Mouse (Mus musculus) left cerebral cortex, postnatal 4 days (tissue): Measurements from ENCODE around the gene Gm49630. TPM values are rescaled to one million over a fixed set of nuclear protein-coding genes. Genes with fewer than 3 reads are reported as not detected.
"Not testable (repeated sequence)": the region's sequence is repeated elsewhere in the genome, so short reads cannot be mapped to it uniquely, and the experiment has no call there.

Experiments
- DNase-seq: peaks from one replicate; pipeline ENCODE4 v3.0.0-alpha.2; 2022
- intact Hi-C: fragments of 180-260 bp; cut with DNase I; formaldehyde crosslinking; loops from one replicate; pipeline ENCODE4 v1.15.1; 2025
- total RNA-seq, 2 experiments: library from RNA; stranded (reverse); gene quantifications; 2 replicates each; pipeline ENCODE4 v1.2.3; 2021

Gm49630 gene
- not detected for total RNA-seq

- intact Hi-C loops, DNase-seq: not testable (repeated sequence)
Measured at GRCm38 (mm10) chr17:7371879-7372278, at the start of gene Gm49630. Gm49630 (minus strand) TSS chr17:7371979.

- DNase-seq, result peak; percentile 14
- intact Hi-C loops, result not testable (repeated sequence)
Measured at GRCm38 (mm10) chr17:7420191-7420973, 48.6 kb upstream of the Gm49630 start.

- intact Hi-C loops, DNase-seq: not testable (repeated sequence)
Measured at GRCm38 (mm10) chr17:7414601-7415310, 43.0 kb upstream of the Gm49630 start.

GRCm38 (mm10) chr17:7413336-7413735 lies 41.6 kb upstream of the Gm49630 start:
- intact Hi-C loops, DNase-seq: not testable (repeated sequence)

GRCm38 (mm10) chr17:7399770-7400169 lies 28.0 kb upstream of the Gm49630 start:
- DNase-seq, intact Hi-C loops: not testable (repeated sequence)

- intact Hi-C loops, DNase-seq: not testable (repeated sequence)
Measured at GRCm38 (mm10) chr17:7398198-7398847, 26.5 kb upstream of the Gm49630 start.

GRCm38 (mm10) chr17:7397079-7397478 lies 25.3 kb upstream of the Gm49630 start:
- DNase-seq, intact Hi-C loops: not testable (repeated sequence)

- DNase-seq, intact Hi-C loops: not testable (repeated sequence)
Measured at GRCm38 (mm10) chr17:7396288-7396687, 24.5 kb upstream of the Gm49630 start.

GRCm38 (mm10) chr17:7395671-7396070 lies 23.9 kb upstream of the Gm49630 start:
- DNase-seq, intact Hi-C loops: not testable (repeated sequence)

- DNase-seq, intact Hi-C loops: not testable (repeated sequence)
Measured at GRCm38 (mm10) chr17:7395116-7395515, 23.3 kb upstream of the Gm49630 start.

- DNase-seq, result peak; percentile 30
- intact Hi-C loops, result not testable (repeated sequence)
Measured at GRCm38 (mm10) chr17:7389898-7390297, 18.1 kb upstream of the Gm49630 start.

- DNase-seq, result peak; percentile 32
- intact Hi-C loops, result not testable (repeated sequence)
Measured at GRCm38 (mm10) chr17:7388958-7389356, 17.2 kb upstream of the Gm49630 start.

GRCm38 (mm10) chr17:7388341-7388957 lies 16.7 kb upstream of the Gm49630 start:
- intact Hi-C loops, DNase-seq: not testable (repeated sequence)

- DNase-seq, result peak; percentile 68
- intact Hi-C loops, result not testable (repeated sequence)
Measured at GRCm38 (mm10) chr17:7386016-7386415, 14.2 kb upstream of the Gm49630 start.

GRCm38 (mm10) chr17:7385364-7385763 lies 13.6 kb upstream of the Gm49630 start, which contains the start of gene Unc93a2:
Unc93a2 (minus strand) TSS chr17:7385464.
- DNase-seq, intact Hi-C loops: not testable (repeated sequence)

- intact Hi-C loops, result not testable (repeated sequence)
- DNase-seq, result peak; percentile 3
Measured at GRCm38 (mm10) chr17:7383167-7384143, 11.7 kb upstream of the Gm49630 start.

- DNase-seq, intact Hi-C loops: not testable (repeated sequence)
Measured at GRCm38 (mm10) chr17:7382711-7383110, 10.9 kb upstream of the Gm49630 start.

GRCm38 (mm10) chr17:7377907-7378306 lies 6.1 kb upstream of the Gm49630 start:
- DNase-seq, intact Hi-C loops: not testable (repeated sequence)
